Mouse (Mus musculus) kidney, postnatal 10 days (tissue): ENCODE results near the gene Olfr1105.

ENCODE experiments used
- DNase-seq: peaks from one replicate; pipeline ENCODE4 v3.0.0; 2021; ENCODE audit warnings: mixed read lengths

Olfr1105 gene

DNA sequence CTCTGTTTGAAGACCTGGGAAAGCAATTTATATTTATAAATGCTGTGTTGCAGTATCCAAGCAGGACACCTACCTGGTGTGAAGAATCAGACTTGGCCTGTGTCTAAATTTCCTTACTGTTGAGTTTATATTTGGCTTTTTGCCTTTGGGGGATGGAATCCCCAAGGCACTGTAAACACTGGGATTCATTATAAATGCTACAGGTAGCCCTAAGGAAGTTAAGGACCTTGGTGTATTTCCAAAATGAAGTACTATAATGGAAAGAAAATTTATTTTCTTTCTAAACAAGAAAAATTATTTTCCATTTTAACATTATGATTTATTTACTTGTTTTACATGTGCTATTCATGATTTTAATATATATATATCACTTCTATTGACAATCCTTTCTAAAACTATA is at the start of gene Olfr1105:
TSS of gene Olfr1105 (minus strand) at position 101 of the 400 bp plus-strand sequence.
- no peak for DNase-seq

DNA sequence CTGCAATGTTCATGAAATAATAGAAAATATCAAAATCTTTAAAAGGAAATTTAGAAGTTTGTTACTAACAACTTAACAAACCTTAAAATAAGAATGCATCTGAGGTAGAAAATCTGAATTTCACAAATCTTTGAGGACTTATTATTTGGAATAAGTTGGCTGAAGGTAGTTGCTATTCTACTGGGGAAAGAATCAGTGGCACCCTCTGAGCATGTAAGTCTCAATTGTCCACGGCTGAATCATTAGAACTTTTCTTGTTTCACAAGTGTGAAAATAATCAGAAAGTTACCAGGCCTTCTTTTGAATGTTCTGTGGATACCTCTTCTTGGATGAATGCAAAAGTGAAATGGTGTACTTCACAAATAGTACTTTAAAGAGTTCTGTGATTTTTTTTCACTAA is 39.4 kb upstream of the Olfr1105 start, which contains the start of gene Olfr1107:
TSS of gene Olfr1107 (minus strand) at position 101 of the 400 bp plus-strand sequence.
- DNase-seq, result no peak

DNA sequence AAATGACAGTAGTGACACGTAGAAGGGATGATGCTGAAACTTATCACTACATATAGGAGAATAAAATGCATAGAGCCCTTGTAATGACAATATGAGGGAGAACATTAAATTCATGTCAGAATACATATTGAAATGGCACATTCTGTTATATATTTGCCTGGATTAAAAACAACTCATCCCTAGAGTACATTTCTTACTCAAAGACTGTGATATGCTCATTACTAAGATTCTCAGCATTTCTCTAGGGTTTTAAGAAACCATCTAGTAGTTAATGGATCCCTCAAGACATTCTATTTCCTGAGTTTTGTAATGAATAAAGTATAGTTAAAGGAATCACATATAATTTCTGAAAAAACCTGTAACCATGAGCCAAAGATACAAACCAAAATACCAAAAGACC is 15.8 kb upstream of the Olfr1105 start, which contains the start of gene Olfr1106:
TSS of gene Olfr1106 (minus strand) at position 101 of the 400 bp plus-strand sequence.
- DNase-seq, result no peak

DNA sequence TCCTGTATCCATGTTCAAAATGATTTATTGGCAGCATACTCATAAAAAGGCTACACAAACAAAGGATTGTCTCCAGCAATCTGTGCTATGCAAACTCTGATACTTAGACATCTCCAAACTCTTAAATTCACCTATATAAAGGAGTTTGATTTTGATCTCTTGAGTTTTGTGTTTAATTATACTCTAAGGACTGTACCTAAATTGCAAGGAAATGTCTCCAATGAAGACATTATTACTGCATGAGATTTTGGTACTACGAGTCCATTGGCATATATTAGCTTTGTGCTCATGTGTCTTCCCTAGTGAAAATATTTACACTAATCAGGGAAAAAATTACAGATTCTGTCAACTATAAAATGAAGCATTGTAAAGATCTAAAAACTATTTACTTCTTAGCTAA is 9.4 kb downstream of the Olfr1105 start, which contains the start of gene Olfr1104:
TSS of gene Olfr1104 (minus strand) at position 101 of the 400 bp plus-strand sequence.
- DNase-seq, result no peak

DNA sequence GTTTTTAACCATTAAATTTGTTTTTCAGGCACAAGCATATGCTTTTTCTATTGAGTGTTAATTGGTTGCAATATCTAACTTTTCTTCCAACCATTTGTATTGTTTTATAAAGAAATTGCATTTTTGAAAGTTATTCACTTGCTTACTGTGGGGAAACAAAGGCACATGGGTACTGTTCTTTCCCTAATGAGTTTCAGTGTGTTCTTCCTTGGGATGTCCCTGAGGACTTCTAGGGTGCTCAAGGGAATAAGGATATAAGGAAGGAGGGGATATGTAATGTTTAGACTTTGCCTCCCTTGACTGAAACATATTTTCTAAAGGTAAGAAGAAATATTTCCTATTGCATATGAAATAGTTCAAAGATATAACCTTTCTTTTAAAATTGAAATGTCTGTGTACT is 38.2 kb downstream of the Olfr1105 start, which contains the start of gene Olfr1102:
TSS of gene Olfr1102 (plus strand) at position 301 of the 400 bp plus-strand sequence.
- DNase-seq, result no peak

DNA sequence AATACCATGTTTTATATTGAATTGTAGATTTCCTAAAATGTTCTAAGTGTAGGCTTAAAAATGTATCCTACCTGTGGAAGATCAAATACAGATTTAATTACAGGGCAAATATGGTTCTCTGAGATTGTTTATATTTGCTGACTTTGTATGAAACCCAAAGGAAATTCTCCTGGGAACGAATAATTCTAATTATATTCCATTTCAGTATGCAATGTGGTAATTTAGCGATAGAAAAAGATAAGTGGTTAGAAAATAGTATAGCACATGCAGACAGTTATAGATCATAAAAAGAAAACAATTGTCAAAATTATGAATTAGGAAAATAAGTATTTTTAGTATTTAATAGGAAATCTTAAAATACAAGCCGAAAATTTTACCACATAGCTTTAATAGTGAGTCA is 45.2 kb downstream of the Olfr1105 start, which contains the start of gene Olfr1101:
TSS of gene Olfr1101 (minus strand) at position 101 of the 400 bp plus-strand sequence.
- no peak for DNase-seq
